Comparison of ENCODE assay signal across 8 mouse cellular contexts in genomic region chr1:86581692-86582450, GRCm38 (mm10). TPM values are rescaled to one million over a fixed set of nuclear protein-coding genes. Genes with fewer than 3 reads are reported as not detected.
A peak's percentile ranks its signal among the peaks of the same experiment; 100 is the strongest.
DNase-seq lines count a peak whose midpoint lies in the region; ATAC-seq and TF ChIP-seq lines count a peak whose summit lies in the region.

No protein-coding gene starts in this region.

- H3K4me2 ChIP-seq in embryonic facial prominence, embryonic 12.5 days (replicated peaks) = peak overlapping the region; percentile 78
- H3K4me2 ChIP-seq in hindbrain, embryonic 13.5 days = peak overlapping the region; percentile 72
- peak overlapping the region; percentile 85 for H3K4me2 ChIP-seq in liver, embryonic 11.5 days
- peak overlapping the region; percentile 89 for H3K4me2 ChIP-seq in midbrain, postnatal 0 days (ENCODE audit: low read depth, low read length, poor library complexity, severe bottlenecking)

- intact Hi-C loops in left cerebral cortex, postnatal 4 days (cut with DNase I) = no loop called here
- intact Hi-C loops in left cerebral cortex, postnatal 36 days (cut with DNase I) = loop anchor here (5.0 kb wide), 1 partner anchor 90 kb away; no protein-coding TSS in a partner anchor

- peak; percentile 85 for ATAC-seq in embryonic facial prominence, embryonic 12.5 days (ENCODE audit: insufficient number of reproducible peaks, insufficient read depth, low FRiP score, low TSS enrichment)
- ATAC-seq in hindbrain, embryonic 13.5 days (ENCODE audit: low FRiP score) = peak; percentile 87
- ATAC-seq in liver, embryonic 11.5 days (replicated peaks; ENCODE audit: low FRiP score) = peak; percentile 66
- peak; percentile 77 for ATAC-seq in midbrain, postnatal 0 days (ENCODE audit: low FRiP score)

- DNase-seq in left cerebral cortex, postnatal 4 days = peak; percentile 66
- no peak for DNase-seq in left cerebral cortex, adult 18-20 months (ENCODE audit: low spot score in 2 of 2)
- DNase-seq in ZHBTc4 (ENCODE audit: low read depth, low spot score) = peak; percentile 90
- peak; percentile 36 for DNase-seq in liver, embryonic 11.5 days (ENCODE audit: low spot score)
- DNase-seq in midbrain, postnatal 0 days (ENCODE audit: low spot score) = peak; percentile 10
- no peak for DNase-seq in left cerebral cortex, postnatal 36 days (ENCODE audit: low spot score in 2 of 2)

- peak overlapping the region; percentile 84 for H3K4me3 ChIP-seq in embryonic facial prominence, embryonic 12.5 days
- peak overlapping the region; percentile 83 for H3K4me3 ChIP-seq in hindbrain, embryonic 13.5 days
- peak overlapping the region; percentile 83 for H3K4me3 ChIP-seq in liver, embryonic 11.5 days (ENCODE audit: low read depth, low read length)
- peak overlapping the region; percentile 89 for H3K4me3 ChIP-seq in midbrain, postnatal 0 days (ENCODE audit: low read depth, low read length)

- 3% methylated on average over 36 of the region's 38 CpGs for WGBS in embryonic facial prominence, embryonic 12.5 days
- WGBS in hindbrain, embryonic 13.5 days = 1% methylated on average over 35 of the region's 38 CpGs
- 2% methylated on average over 31 of the region's 38 CpGs for WGBS in liver, embryonic 11.5 days
- under 1% methylated on average over 36 of the region's 38 CpGs for WGBS in midbrain, postnatal 0 days

- H3K27me3 ChIP-seq in embryonic facial prominence, embryonic 12.5 days = no peaks in the 10 kb centered on the region
- H3K27me3 ChIP-seq in hindbrain, embryonic 13.5 days = no peaks in the 10 kb centered on the region
- H3K27me3 ChIP-seq in liver, embryonic 11.5 days (replicated peaks; ENCODE audit: control insufficient read depth, insufficient read depth, low read length) = no peaks in the 10 kb centered on the region
- H3K27me3 ChIP-seq in midbrain, postnatal 0 days (ENCODE audit: insufficient read depth, low read length) = no peaks in the 10 kb centered on the region

- H3K27ac ChIP-seq in embryonic facial prominence, embryonic 12.5 days = peak overlapping the region; percentile 84
- peak overlapping the region; percentile 84 for H3K27ac ChIP-seq in hindbrain, embryonic 13.5 days
- peak overlapping the region; percentile 50 for H3K27ac ChIP-seq in liver, embryonic 11.5 days (ENCODE audit: low read depth, low read length)
- peak overlapping the region; percentile 82 for H3K27ac ChIP-seq in midbrain, postnatal 0 days (ENCODE audit: low read depth, low read length)

- H3K4me1 ChIP-seq in embryonic facial prominence, embryonic 12.5 days = peaks cover 11% of the 10 kb centered on the region
- H3K4me1 ChIP-seq in hindbrain, embryonic 13.5 days (replicated peaks) = peaks cover 15% of the 10 kb centered on the region
- H3K4me1 ChIP-seq in liver, embryonic 11.5 days (replicated peaks; ENCODE audit: control insufficient read depth, insufficient read depth, low read length) = peaks cover 11% of the 10 kb centered on the region
- 0 out of 2 replicates have a peak, but pooled peaks cover 8% of the 10 kb centered on the region for H3K4me1 ChIP-seq in midbrain, postnatal 0 days (ENCODE audit: insufficient read depth, low read length)

- TF ChIP-seq CTCF in midbrain, postnatal 0 days (IDR thresholded peaks at IDR 0.05) = no peak

- peak overlapping the region; percentile 83 for H3K9ac ChIP-seq in embryonic facial prominence, embryonic 12.5 days
- H3K9ac ChIP-seq in hindbrain, embryonic 13.5 days = peak overlapping the region; percentile 93
- H3K9ac ChIP-seq in liver, embryonic 11.5 days (ENCODE audit: low read depth, low read length) = peak overlapping the region; percentile 89
- H3K9ac ChIP-seq in midbrain, postnatal 0 days (replicated peaks; ENCODE audit: low read length, poor library complexity, severe bottlenecking) = peak overlapping the region; percentile 90

- no peaks in the 10 kb centered on the region for H3K9me3 ChIP-seq in embryonic facial prominence, embryonic 12.5 days
- no peaks in the 10 kb centered on the region for H3K9me3 ChIP-seq in hindbrain, embryonic 13.5 days
- no peaks in the 10 kb centered on the region for H3K9me3 ChIP-seq in liver, embryonic 11.5 days (ENCODE audit: control insufficient read depth, low read length)
- H3K9me3 ChIP-seq in midbrain, postnatal 0 days (ENCODE audit: low read length) = no peaks in the 10 kb centered on the region

- no peaks in the 10 kb centered on the region for H3K36me3 ChIP-seq in embryonic facial prominence, embryonic 12.5 days
- no peaks in the 10 kb centered on the region for H3K36me3 ChIP-seq in hindbrain, embryonic 13.5 days
- no peaks in the 10 kb centered on the region for H3K36me3 ChIP-seq in liver, embryonic 11.5 days (ENCODE audit: control insufficient read depth, insufficient read depth, low read length)
- H3K36me3 ChIP-seq in midbrain, postnatal 0 days (ENCODE audit: insufficient read depth, low read length) = no peaks in the 10 kb centered on the region

RNA-seq across cellular contexts. Expression of gene Pde6d, which starts 0.6 kb away (rescaled TPM):
- total RNA-seq in left cerebral cortex, postnatal 4 days (2021) = 10 to 100 TPM; 74.4 to 74.5 TPM
- total RNA-seq in left cerebral cortex, adult 18-20 months (2021) = 10 to 100 TPM; 50.6 to 51.6 TPM
- polyA plus RNA-seq in embryonic facial prominence, embryonic 12.5 days (2016; fragmentation: Nextera tagmentation; extraction: Ambion mirVana) = 90.5 and 92.4 TPM in 2 replicates
- polyA plus RNA-seq in hindbrain, embryonic 13.5 days (2015; fragmentation: Nextera tagmentation; extraction: Ambion mirVana) = 92.7 and 97.5 TPM in 2 replicates
- 48.1 and 52.1 TPM in 2 replicates for polyA plus RNA-seq in liver, embryonic 11.5 days (2014; fragmentation: Nextera tagmentation; extraction: Ambion mirVana)
- total RNA-seq in midbrain, postnatal 0 days (2014; rRNA removed) = 48.1 and 54.8 TPM in 2 replicates
- 116 and 124 TPM in 2 replicates for polyA plus RNA-seq in midbrain, postnatal 0 days (2015; fragmentation: Nextera tagmentation; extraction: Ambion mirVana)
- total RNA-seq in left cerebral cortex, postnatal 36 days (2021) = 10 to 100 TPM; 53.3 to 62.6 TPM

RNA-seq across cellular contexts. Expression of gene Cops7b, which starts 0.8 kb away (rescaled TPM):
- total RNA-seq in left cerebral cortex, postnatal 4 days (2021) = 10 to 100 TPM; 34.2 to 36.5 TPM
- total RNA-seq in left cerebral cortex, adult 18-20 months (2021) = 10 to 100 TPM; 24.1 to 24.2 TPM
- 56.1 and 57.7 TPM in 2 replicates for polyA plus RNA-seq in embryonic facial prominence, embryonic 12.5 days (2016; fragmentation: Nextera tagmentation; extraction: Ambion mirVana)
- 62.8 and 65.0 TPM in 2 replicates for polyA plus RNA-seq in hindbrain, embryonic 13.5 days (2015; fragmentation: Nextera tagmentation; extraction: Ambion mirVana)
- 30.8 and 33.4 TPM in 2 replicates for polyA plus RNA-seq in liver, embryonic 11.5 days (2014; fragmentation: Nextera tagmentation; extraction: Ambion mirVana)
- total RNA-seq in midbrain, postnatal 0 days (2014; rRNA removed) = 39.0 and 42.1 TPM in 2 replicates
- 53.4 and 56.2 TPM in 2 replicates for polyA plus RNA-seq in midbrain, postnatal 0 days (2015; fragmentation: Nextera tagmentation; extraction: Ambion mirVana)
- total RNA-seq in left cerebral cortex, postnatal 36 days (2021) = 10 to 100 TPM; 25.2 to 25.8 TPM

RNA-seq across cellular contexts. Expression of gene Ptma, which starts 55.3 kb away (rescaled TPM):
- 1,000 to 10,000 TPM; 1,018 to 1,064 TPM for total RNA-seq in left cerebral cortex, postnatal 4 days (2021)
- 100 to 1,000 TPM; 356 to 357 TPM for total RNA-seq in left cerebral cortex, adult 18-20 months (2021)
- polyA plus RNA-seq in embryonic facial prominence, embryonic 12.5 days (2016; fragmentation: Nextera tagmentation; extraction: Ambion mirVana) = 3,116 and 3,315 TPM in 2 replicates
- polyA plus RNA-seq in hindbrain, embryonic 13.5 days (2015; fragmentation: Nextera tagmentation; extraction: Ambion mirVana) = 2,123 and 2,193 TPM in 2 replicates
- polyA plus RNA-seq in liver, embryonic 11.5 days (2014; fragmentation: Nextera tagmentation; extraction: Ambion mirVana) = 2,666 and 2,805 TPM in 2 replicates
- 947 and 1,050 TPM in 2 replicates for total RNA-seq in midbrain, postnatal 0 days (2014; rRNA removed)
- polyA plus RNA-seq in midbrain, postnatal 0 days (2015; fragmentation: Nextera tagmentation; extraction: Ambion mirVana) = 1,199 and 1,354 TPM in 2 replicates
- 100 to 1,000 TPM; 384 TPM for total RNA-seq in left cerebral cortex, postnatal 36 days (2021)

Comparison
In these comparisons a context has a peak if more than half of its experiments do, and no peak if none do; other contexts are left out.
1. DNase-seq: peak in left cerebral cortex, postnatal 4 days (single experiment), ZHBTc4 (single experiment), liver, embryonic 11.5 days (single experiment) and midbrain, postnatal 0 days (single experiment); none in left cerebral cortex, adult 18-20 months (0 of 2) and left cerebral cortex, postnatal 36 days (0 of 2).
2. Peak in every context shown above with its lines, with median percentiles within 50 percentile points of each other: ATAC-seq, H3K27ac ChIP-seq, H3K4me2 ChIP-seq, H3K4me3 ChIP-seq and H3K9ac ChIP-seq.